Mouse (Mus musculus): ENCODE measurements around the gene Cacna2d2.

Gene Cacna2d2

GRCm38 (mm10) chr9:107400666-107401285, 1.4 kb downstream of the Cacna2d2 start:
- in situ Hi-C loops (cut with MboI): no loop called here

GRCm38 (mm10) chr9:107403116-107403515, 3.7 kb downstream of the Cacna2d2 start:
- in situ Hi-C loops (cut with MboI): no loop called here

- in situ Hi-C loops (cut with MboI): no loop called here
Observed at GRCm38 (mm10) chr9:107409449-107409848, 10.0 kb downstream of the Cacna2d2 start.

- in situ Hi-C loops (cut with MboI): no loop called here
Observed at GRCm38 (mm10) chr9:107417106-107417505, 17.7 kb downstream of the Cacna2d2 start.

- in situ Hi-C loops (cut with MboI): no loop called here
Observed at GRCm38 (mm10) chr9:107419491-107420244, 20.3 kb downstream of the Cacna2d2 start.

GRCm38 (mm10) chr9:107420898-107421297, 21.5 kb downstream of the Cacna2d2 start:
- in situ Hi-C loops (cut with MboI): no loop called here

GRCm38 (mm10) chr9:107422878-107423277, 23.5 kb downstream of the Cacna2d2 start:
- in situ Hi-C loops (cut with MboI): no loop called here

DNA sequence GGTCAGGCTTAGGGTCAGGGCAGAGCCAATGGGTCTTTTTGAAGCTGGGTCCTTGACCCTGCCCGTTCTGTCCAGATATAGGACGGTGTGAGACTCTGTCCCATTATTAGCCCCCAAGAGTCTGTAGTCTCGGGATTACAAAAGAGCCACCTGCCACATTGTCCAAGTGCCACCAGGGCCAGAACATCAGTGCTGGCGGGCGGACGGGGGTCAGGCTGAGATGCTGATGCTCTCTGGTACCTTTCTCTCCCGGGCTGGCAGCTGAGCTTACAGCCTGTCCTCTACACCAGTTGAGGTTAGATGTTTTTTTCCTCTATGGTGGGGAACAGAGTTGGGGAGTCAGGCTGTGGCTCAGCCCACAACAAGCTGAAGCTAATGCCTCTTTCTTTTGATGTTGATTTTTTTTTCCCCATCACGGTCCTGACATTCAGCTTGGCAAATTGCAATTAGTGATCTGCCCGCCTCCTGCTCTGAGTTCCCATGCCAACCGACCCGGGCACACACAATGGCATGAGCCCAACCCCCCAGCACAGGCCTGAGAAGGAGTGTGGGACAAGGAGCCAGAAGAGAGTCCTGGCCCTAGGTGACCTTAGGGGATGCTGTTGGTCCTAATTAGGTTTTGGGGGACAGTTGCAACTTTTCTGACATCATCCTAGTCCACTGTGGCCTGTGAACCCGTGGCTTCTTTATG, 25.2 kb downstream of the Cacna2d2 start:
- in situ Hi-C loops (cut with MboI): no loop called here

DNA sequence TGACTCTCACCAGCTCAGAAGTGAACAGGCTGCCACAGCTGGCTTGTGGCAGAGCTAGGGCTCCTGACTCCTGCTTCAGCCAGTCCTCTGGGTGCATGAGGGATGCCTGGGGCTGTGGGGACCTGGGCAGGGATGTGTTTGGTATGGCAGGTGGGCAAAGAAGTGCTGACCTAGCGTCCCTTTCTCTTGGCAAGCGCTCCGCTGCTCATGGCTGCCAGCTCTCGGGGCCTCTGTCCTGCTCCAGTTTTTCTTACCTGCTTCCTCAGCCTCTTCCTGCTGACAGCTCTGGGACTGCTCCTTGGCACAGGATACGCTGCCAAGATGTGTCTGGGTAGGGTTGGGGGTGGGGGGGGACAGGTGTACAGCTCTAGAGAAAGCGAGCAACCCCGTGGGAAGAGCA, 28.5 kb downstream of the Cacna2d2 start:
- in situ Hi-C loops (cut with MboI): no loop called here

- in situ Hi-C loops (cut with MboI): no loop called here
Observed at GRCm38 (mm10) chr9:107428451-107429186, 29.2 kb downstream of the Cacna2d2 start.

- in situ Hi-C loops (cut with MboI): no loop called here
Observed at GRCm38 (mm10) chr9:107430445-107430844, 31.0 kb downstream of the Cacna2d2 start.

DNA sequence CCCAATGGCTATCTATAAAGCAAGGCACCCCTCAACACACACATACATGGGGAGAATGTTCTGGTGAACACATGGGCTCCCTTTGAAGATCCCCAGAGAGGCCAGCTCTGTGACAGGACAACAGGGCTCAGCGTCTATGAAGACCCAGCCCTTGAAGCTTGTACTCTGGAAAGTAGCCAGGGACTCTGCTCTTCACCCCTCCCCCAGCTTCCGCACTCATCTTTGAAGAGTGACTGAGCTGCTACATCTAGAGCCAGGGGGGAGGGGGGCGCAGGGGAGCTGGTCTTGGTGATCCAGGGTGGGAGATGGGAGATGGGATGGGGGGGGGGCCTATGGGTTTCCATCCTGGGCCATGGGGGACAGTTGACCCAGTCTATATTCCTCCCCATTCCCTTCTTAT, 33.1 kb downstream of the Cacna2d2 start:
- in situ Hi-C loops (cut with MboI): no loop called here

DNA sequence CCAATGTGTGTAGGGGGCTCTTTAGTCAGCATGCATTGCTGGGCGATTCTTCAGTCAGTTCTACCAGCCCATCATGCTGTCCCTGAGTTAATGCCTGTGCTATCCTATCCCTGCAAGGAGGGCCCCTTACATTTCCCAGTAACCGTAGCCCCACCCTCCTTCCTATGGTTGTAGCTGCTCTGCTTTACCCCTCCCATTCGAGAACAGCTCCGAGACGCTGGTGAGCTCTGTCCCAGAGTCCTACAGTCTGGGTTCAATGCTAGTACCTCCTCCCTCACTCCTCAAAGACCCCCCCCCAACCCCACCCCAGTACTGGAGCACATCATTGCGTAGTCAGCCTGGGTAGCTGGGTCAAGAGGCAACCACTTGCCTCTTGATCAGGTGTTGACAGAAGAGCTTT, 35.4 kb downstream of the Cacna2d2 start:
- in situ Hi-C loops (cut with MboI): no loop called here

GRCm38 (mm10) chr9:107435285-107435684, 35.9 kb downstream of the Cacna2d2 start:
- in situ Hi-C loops (cut with MboI): no loop called here

- in situ Hi-C loops (cut with MboI): no loop called here
Observed at GRCm38 (mm10) chr9:107442891-107443290, 43.5 kb downstream of the Cacna2d2 start.

DNA sequence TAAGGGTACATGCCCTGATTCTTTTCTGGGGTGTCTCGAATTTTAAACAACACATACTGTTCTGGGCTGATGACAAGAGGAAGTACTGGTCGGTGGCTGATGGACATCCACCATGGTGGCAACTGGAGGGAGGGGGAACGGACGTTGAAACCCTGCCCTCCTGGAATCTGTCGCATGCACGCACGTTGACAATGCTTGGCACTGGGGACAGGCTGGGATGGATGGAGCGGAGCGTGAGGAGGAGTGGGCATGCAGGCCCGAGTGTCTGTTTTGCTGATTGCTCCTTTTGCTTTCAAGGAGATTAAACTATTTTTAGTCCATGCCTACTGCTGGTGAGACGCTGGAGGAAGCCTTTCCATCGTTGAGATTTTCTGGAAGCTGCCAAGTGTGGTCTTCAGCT, 43.9 kb downstream of the Cacna2d2 start:
- in situ Hi-C loops (cut with MboI): no loop called here

DNA sequence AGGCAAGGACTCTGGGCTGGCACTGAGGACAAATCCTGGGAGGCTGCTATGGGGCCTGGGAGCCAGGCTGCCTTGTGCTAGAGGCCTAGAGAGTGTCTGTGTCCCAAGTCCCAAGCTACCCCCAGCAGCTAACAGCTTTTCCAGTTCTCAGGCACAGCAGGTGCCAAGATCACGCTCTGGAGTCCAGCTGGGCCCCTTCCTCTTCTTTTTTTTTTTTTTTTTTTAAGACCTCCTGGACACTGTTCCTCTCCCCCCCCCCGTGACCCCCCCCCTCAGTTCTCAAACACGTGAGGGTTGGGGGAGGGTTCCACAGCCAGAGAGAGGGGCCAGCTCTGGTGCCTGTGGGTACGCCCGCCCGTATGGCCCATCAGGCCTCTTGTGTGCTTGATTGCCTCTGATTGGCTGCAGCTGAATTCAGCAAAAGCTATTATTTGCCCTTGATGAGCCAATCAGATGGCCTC, 45.6 kb downstream of the Cacna2d2 start:
- in situ Hi-C loops (cut with MboI): no loop called here

GRCm38 (mm10) chr9:107448805-107449517, 49.5 kb downstream of the Cacna2d2 start:
- in situ Hi-C loops (cut with MboI): no loop called here

GRCm38 (mm10) chr9:107451400-107451799, 52.0 kb downstream of the Cacna2d2 start:
- in situ Hi-C loops (cut with MboI): no loop called here

DNA sequence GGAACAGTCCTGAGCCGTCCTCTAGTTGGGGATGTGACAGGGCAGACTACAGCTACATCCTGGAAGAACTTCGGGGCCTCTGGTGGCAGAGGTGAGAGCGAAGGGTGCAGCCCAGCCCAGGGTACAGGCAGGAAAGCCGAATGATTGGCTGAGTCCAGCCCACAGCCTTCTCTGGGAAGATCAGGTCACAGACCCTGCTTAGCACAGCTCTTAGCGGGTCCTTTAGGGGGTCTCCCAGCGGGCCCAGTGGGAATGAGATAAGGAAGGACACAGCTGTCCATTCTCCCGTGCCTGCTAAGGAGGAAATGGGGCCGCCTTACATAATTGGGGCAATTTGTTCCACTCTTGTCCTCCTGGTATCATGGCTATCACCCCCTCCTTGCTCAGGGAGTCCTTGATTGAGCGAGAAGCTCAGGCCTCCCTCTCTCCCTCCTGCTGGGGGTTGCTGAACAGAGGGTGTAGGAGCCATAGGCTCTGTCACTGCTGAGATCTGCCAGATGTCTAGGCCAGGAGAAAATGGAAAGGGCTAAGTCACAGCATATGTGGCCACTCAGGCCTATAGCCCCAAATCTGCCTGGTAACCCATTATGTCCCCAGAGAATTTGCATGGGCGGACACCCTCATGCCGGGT, 52.6 kb downstream of the Cacna2d2 start:
- in situ Hi-C loops (cut with MboI): no loop called here

DNA sequence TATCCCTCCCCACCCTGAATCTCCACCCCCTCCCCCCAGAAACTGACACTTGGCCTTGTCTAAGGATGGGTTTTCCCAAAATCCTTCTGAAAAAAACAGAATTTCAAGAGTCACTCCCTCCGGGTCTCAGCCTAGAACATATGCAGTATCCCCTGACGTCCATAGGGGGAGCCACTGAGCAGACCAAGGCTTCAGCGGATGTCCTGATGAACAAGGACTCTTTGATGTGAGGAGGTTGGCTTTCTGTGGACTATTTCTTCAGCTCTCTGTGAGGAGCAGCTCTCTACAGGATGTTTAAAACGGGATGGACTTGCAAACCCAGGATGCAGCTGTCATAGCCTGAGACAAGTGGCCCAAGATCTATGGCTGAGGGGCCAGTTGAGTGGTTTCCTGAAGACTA, 53.1 kb downstream of the Cacna2d2 start:
- in situ Hi-C loops (cut with MboI): no loop called here
